Mouse (Mus musculus) MEL (cell line): ENCODE measurements around the gene Mc3r. TPM values are rescaled to one million over a fixed set of nuclear protein-coding genes. Genes with fewer than 3 reads are reported as not detected.
A peak's percentile ranks its signal among the peaks of the same experiment; 100 is the strongest.

Experiments
- DNase-seq: peaks from one replicate; pipeline ENCODE4 v3.0.0; 2011; ENCODE audit warnings: low read depth, low spot score
- H3K27ac ChIP-seq: 2 replicates; pipeline ENCODE4 v1.5.1; 2012; ENCODE audit warnings: low read depth, mild to moderate bottlenecking, control low read depth, low read length, moderate library complexity; ENCODE audit not compliant: control insufficient read depth
- H3K27me3 ChIP-seq, 2 experiments: fragments of 150-350 bp in 1 of 2; sonication (generic) in 1 of 2; 2 replicates each; pipeline ENCODE4 v1.6.1; 2012; ENCODE audit warnings: low read length in 2 of 2, mild to moderate bottlenecking in 2 of 2, improper control_type of control experiment in 1 of 2, moderate library complexity in 1 of 2; ENCODE audit not compliant: insufficient read depth in 2 of 2, control insufficient read depth in 1 of 2
- H3K36me3 ChIP-seq, 2 experiments: 2 replicates each; pipeline ENCODE4 v1.6.1; 2012 to 2014; ENCODE audit warnings: low read length in 2 of 2, improper control_type of control experiment in 1 of 2, inconsistent platforms in 1 of 2, mild to moderate bottlenecking in 1 of 2; ENCODE audit not compliant: insufficient read depth in 2 of 2, control insufficient read depth in 1 of 2
- H3K4me1 ChIP-seq, 2 experiments: fragments of 150-350 bp in 1 of 2; sonication (generic) in 1 of 2; 2 replicates each; pipeline ENCODE4 v1.6.1; 2012; ENCODE audit warnings: low read length in 2 of 2, improper control_type of control experiment in 1 of 2, mild to moderate bottlenecking in 1 of 2; ENCODE audit not compliant: insufficient read depth in 2 of 2, control insufficient read depth in 1 of 2
- H3K4me3 ChIP-seq, 2 experiments: fragments of 150-350 bp in 1 of 2; sonication (generic) in 1 of 2; 2 replicates each; pipeline ENCODE4 v1.5.1; 2012; ENCODE audit warnings: low read depth in 2 of 2, low read length in 2 of 2, mild to moderate bottlenecking in 2 of 2, moderate library complexity in 2 of 2, control low read depth in 1 of 2, improper control_type of control experiment in 1 of 2; ENCODE audit not compliant: control insufficient read depth in 1 of 2, insufficient read depth in 1 of 2
- H3K79me2 ChIP-seq: 2 replicates; pipeline ENCODE4 v1.6.1; 2012; ENCODE audit warnings: mild to moderate bottlenecking, low read length, moderate library complexity; ENCODE audit not compliant: control insufficient read depth, poor library complexity, insufficient read depth
- H3K9ac ChIP-seq: 2 replicates; pipeline ENCODE4 v1.6.1; 2012; ENCODE audit warnings: low read depth, mild to moderate bottlenecking, control low read depth, low read length, moderate library complexity; ENCODE audit not compliant: control insufficient read depth, poor library complexity, severe bottlenecking
- H3K9me3 ChIP-seq: fragments of 150-350 bp; sonication (generic); replicated peaks from 2 replicates; pipeline ENCODE4 v1.6.1; 2012; ENCODE audit warnings: mild to moderate bottlenecking, low read length, improper control_type of control experiment, moderate library complexity; ENCODE audit not compliant: insufficient read depth
- BHLHE40 ChIP-seq: IDR thresholded peaks from 2 replicates; pipeline ENCODE4 v1.6.1; 2012; ENCODE audit warnings: low read depth, mild to moderate bottlenecking, inconsistent platforms, low read length, improper control_type of control experiment, borderline replicate concordance
- CHD2 ChIP-seq: IDR thresholded peaks from 2 replicates; pipeline ENCODE4 v1.6.1; 2011; ENCODE audit warnings: low read length, improper control_type of control experiment
- CTCF ChIP-seq, 3 experiments: IDR thresholded peaks in 2 of 3; conservative IDR thresholded peaks in 1 of 3; 2 replicates each; pipeline ENCODE4 v1.5.1; 2011 to 2012; ENCODE audit warnings: low read length in 3 of 3, low read depth in 2 of 3, mild to moderate bottlenecking in 2 of 3, improper control_type of control experiment in 1 of 3, inconsistent platforms in 1 of 3, mixed read lengths in 1 of 3, moderate library complexity in 1 of 3; ENCODE audit not compliant: control insufficient read depth in 1 of 3, insufficient read depth in 1 of 3, poor library complexity in 1 of 3, severe bottlenecking in 1 of 3
- ELF1 ChIP-seq: IDR thresholded peaks from 2 replicates; pipeline ENCODE4 v1.6.1; 2014; ENCODE audit warnings: low read depth, mild to moderate bottlenecking, inconsistent platforms, low read length, improper control_type of control experiment, moderate library complexity
- EP300 ChIP-seq, 2 experiments: IDR thresholded peaks; 2 replicates each; pipeline ENCODE4 v1.6.1; 2011; ENCODE audit warnings: improper control_type of control experiment in 2 of 2, low read length in 2 of 2, low read depth in 1 of 2, mild to moderate bottlenecking in 1 of 2
- ETS1 ChIP-seq: IDR thresholded peaks from 2 replicates; pipeline ENCODE4 v1.6.1; 2012; ENCODE audit warnings: low read depth, mild to moderate bottlenecking, inconsistent platforms, low read length, improper control_type of control experiment, moderate library complexity
- GATA1 ChIP-seq: IDR thresholded peaks from 2 replicates; pipeline ENCODE4 v1.6.1; 2011; ENCODE audit warnings: low read depth, low read length, improper control_type of control experiment
- HCFC1 ChIP-seq: IDR thresholded peaks from 2 replicates; pipeline ENCODE4 v1.6.1; 2012; ENCODE audit warnings: low read depth, mild to moderate bottlenecking, inconsistent platforms, low read length, improper control_type of control experiment, moderate library complexity
- JUND ChIP-seq: IDR thresholded peaks from 2 replicates; pipeline ENCODE4 v1.6.1; 2011; ENCODE audit warnings: low read depth, mild to moderate bottlenecking, improper control_type of control experiment, low read length
- KAT2A ChIP-seq: conservative IDR thresholded peaks from 2 replicates; pipeline ENCODE4 v1.6.1; 2012; ENCODE audit warnings: low read depth, low read length, improper control_type of control experiment, inconsistent platforms
- MAFK ChIP-seq: IDR thresholded peaks from 2 replicates; pipeline ENCODE4 v1.6.1; 2011; ENCODE audit warnings: low read depth, mild to moderate bottlenecking, low read length, improper control_type of control experiment, borderline replicate concordance
- MAX ChIP-seq: IDR thresholded peaks from 2 replicates; pipeline ENCODE4 v1.6.1; 2011; ENCODE audit warnings: low read length, improper control_type of control experiment
- MAZ ChIP-seq: IDR thresholded peaks from 2 replicates; pipeline ENCODE4 v1.6.1; 2012; ENCODE audit warnings: low read depth, mild to moderate bottlenecking, inconsistent platforms, low read length, improper control_type of control experiment
- MEF2A ChIP-seq: IDR thresholded peaks from 2 replicates; pipeline ENCODE4 v1.6.1; 2014; ENCODE audit warnings: low read depth, mild to moderate bottlenecking, inconsistent platforms, low read length, improper control_type of control experiment; ENCODE audit not compliant: poor library complexity, insufficient replicate concordance, severe bottlenecking; ENCODE audit errors: extremely low read depth
- MXI1 ChIP-seq: IDR thresholded peaks from 2 replicates; pipeline ENCODE4 v1.6.1; 2011; ENCODE audit warnings: mild to moderate bottlenecking, low read depth, low read length, improper control_type of control experiment
- MYB ChIP-seq: IDR thresholded peaks from 2 replicates; pipeline ENCODE4 v1.6.1; 2011; ENCODE audit warnings: mild to moderate bottlenecking, low read depth, low read length, improper control_type of control experiment
- MYC ChIP-seq: IDR thresholded peaks from 2 replicates; pipeline ENCODE4 v1.6.1; 2011; ENCODE audit warnings: low read depth, mild to moderate bottlenecking, low read length, improper control_type of control experiment, moderate library complexity
- POLR2A ChIP-seq, 2 experiments: IDR thresholded peaks; 2 replicates each; pipeline ENCODE4 v1.6.1; 2011 to 2012; ENCODE audit warnings: low read length in 2 of 2, mild to moderate bottlenecking in 2 of 2, control low read depth in 1 of 2, improper control_type of control experiment in 1 of 2, low read depth in 1 of 2, moderate library complexity in 1 of 2; ENCODE audit not compliant: control insufficient read depth in 1 of 2, insufficient read depth in 1 of 2, poor library complexity in 1 of 2
- POLR2AphosphoS2 ChIP-seq: IDR thresholded peaks from 2 replicates; pipeline ENCODE4 v1.6.1; 2011; ENCODE audit warnings: low read length, improper control_type of control experiment
- RAD21 ChIP-seq: IDR thresholded peaks from 2 replicates; pipeline ENCODE4 v1.6.1; 2011; ENCODE audit warnings: mild to moderate bottlenecking, low read depth, low read length, improper control_type of control experiment
- RCOR1 ChIP-seq: IDR thresholded peaks from 2 replicates; pipeline ENCODE4 v1.6.1; 2012; ENCODE audit warnings: low read depth, mild to moderate bottlenecking, inconsistent platforms, low read length, improper control_type of control experiment
- SIN3A ChIP-seq: IDR thresholded peaks from 2 replicates; pipeline ENCODE4 v1.6.1; 2012; ENCODE audit warnings: low read length, improper control_type of control experiment, inconsistent platforms
- TAL1 ChIP-seq: IDR thresholded peaks from 2 replicates; pipeline ENCODE4 v1.6.1; 2012; ENCODE audit warnings: mild to moderate bottlenecking, inconsistent platforms, low read length, moderate library complexity, mixed read lengths
- TBP ChIP-seq: IDR thresholded peaks from 2 replicates; pipeline ENCODE4 v1.8.0; 2011; ENCODE audit warnings: low read depth, low read length, improper control_type of control experiment
- USF1 ChIP-seq: IDR thresholded peaks from 2 replicates; pipeline ENCODE4 v1.6.1; 2014; ENCODE audit warnings: low read depth, mild to moderate bottlenecking, inconsistent platforms, low read length, improper control_type of control experiment, moderate library complexity
- USF2 ChIP-seq, 2 experiments: IDR thresholded peaks; 2 replicates each; pipeline ENCODE4 v1.6.1; 2011 to 2012; ENCODE audit warnings: improper control_type of control experiment in 2 of 2, low read length in 2 of 2, borderline replicate concordance in 1 of 2, inconsistent platforms in 1 of 2, low read depth in 1 of 2, mild to moderate bottlenecking in 1 of 2; ENCODE audit not compliant: insufficient read depth in 1 of 2
- ZC3H11A ChIP-seq: IDR thresholded peaks from 2 replicates; pipeline ENCODE4 v1.6.1; 2012; ENCODE audit warnings: low read depth, mild to moderate bottlenecking, inconsistent platforms, low read length, improper control_type of control experiment
- ZMIZ1 ChIP-seq: IDR thresholded peaks from 2 replicates; pipeline ENCODE4 v1.6.1; 2012; ENCODE audit warnings: low read depth, mild to moderate bottlenecking, inconsistent platforms, low read length, improper control_type of control experiment, moderate library complexity
- ZNF384 ChIP-seq: IDR thresholded peaks from 2 replicates; pipeline ENCODE4 v1.6.1; 2012; ENCODE audit warnings: low read depth, mild to moderate bottlenecking, inconsistent platforms, low read length, improper control_type of control experiment
- polyA plus RNA-seq, 2 experiments: library from polyadenylated mRNA; stranded (reverse) in 1 of 2; unstranded in 1 of 2; fragments of >175 nt in 1 of 2; fragments of >200 nt in 1 of 2; gene quantifications; 2 replicates each; pipeline versions ENCODE4 v1.2.1 to v1.2.4; 2012; ENCODE audit warnings: low replicate concordance in 2 of 2, low read depth in 1 of 2; ENCODE audit not compliant: insufficient read length in 2 of 2, insufficient read depth in 1 of 2, missing spikeins in 1 of 2
- total RNA-seq: library from RNA; depleted of rRNA; stranded (reverse); fragments of 300-350 nt; gene quantifications from 2 replicates; pipeline ENCODE4 v1.2.3, GENCODE M21; 2012

Gene Mc3r
- total and polyA plus RNA-seq, 3 experiments: 0.04 TPM; not detected in 2

GRCm38 (mm10) chr2:172260064-172260463, 11.8 kb downstream of the Mc3r start (continued):
- no peak for TF ChIP-seq RAD21
- TF ChIP-seq POLR2AphosphoS2: no peak
- no peak for TF ChIP-seq USF2 (IDR thresholded peaks at IDR 0.05; ENCODE audit: borderline replicate concordance in 1 of 2, insufficient read depth in 1 of 2, low read depth in 1 of 2, low read length in 2 of 2)
- TF ChIP-seq ZMIZ1: no peak
- peak; percentile 88 to 95 for TF ChIP-seq EP300 (IDR thresholded peaks at IDR 0.05; ENCODE audit: low read depth in 1 of 2, low read length in 2 of 2)
- peak; percentile 61 for TF ChIP-seq RCOR1
- TF ChIP-seq GATA1: peak; percentile 89
- TF ChIP-seq MAX: 0 out of 2 replicates have a peak, but pooled peaks have one; percentile 49
- TF ChIP-seq ETS1: peak; percentile 92
- TF ChIP-seq, all 39 proteins: peak for 20

- no peak overlapping the region for H3K9ac ChIP-seq
- no peaks in the 10 kb centered on the region for H3K27me3 ChIP-seq
- peaks cover 22 to 42% of the 10 kb centered on the region in 2 experiments for H3K4me1 ChIP-seq
- no peaks in the 10 kb centered on the region for H3K79me2 ChIP-seq
- no peak for DNase-seq
- no peaks in the 10 kb centered on the region for H3K9me3 ChIP-seq
- TF ChIP-seq MYC (no peak), GATA1 (no peak), CHD2 (no peak), ZMIZ1 (no peak)
- H3K36me3 ChIP-seq: peaks cover 0 to 31% of the 10 kb centered on the region in 2 experiments; a peak in 2 of 4 replicates
- no peak overlapping the region for H3K27ac ChIP-seq
- H3K4me3 ChIP-seq: no peak overlapping the region
Observed at GRCm38 (mm10) chr2:172261441-172261840, 13.1 kb downstream of the Mc3r start.

- no peaks in the 10 kb centered on the region for H3K79me2 ChIP-seq
- H3K27me3 ChIP-seq: no peaks in the 10 kb centered on the region
- H3K4me1 ChIP-seq: peaks cover 22 to 35% of the 10 kb centered on the region in 2 experiments
- no peak overlapping the region for H3K4me3 ChIP-seq
- peak overlapping the region; percentile 6; the same call in 1 of the 2 replicates for H3K27ac ChIP-seq
- DNase-seq: peak; percentile 80
- no peak overlapping the region for H3K9ac ChIP-seq
- H3K36me3 ChIP-seq: peaks cover 0 to 25% of the 10 kb centered on the region in 2 experiments; a peak in 2 of 4 replicates
- no peaks in the 10 kb centered on the region for H3K9me3 ChIP-seq
- 0 out of 2 replicates have a peak, but pooled peaks have one; percentile 3 for TF ChIP-seq ZC3H11A
- no peak for TF ChIP-seq MYC
- TF ChIP-seq BHLHE40: peak; percentile 62; the same call in 1 of the 2 replicates
- TF ChIP-seq TBP: no peak
- no peak for TF ChIP-seq JUND
- peak; percentile 86 for TF ChIP-seq TAL1
- no peak for TF ChIP-seq RAD21
- TF ChIP-seq GATA1: peak; percentile 82
- TF ChIP-seq ELF1: no peak
- no peak for TF ChIP-seq MEF2A
- TF ChIP-seq KAT2A: no peak
- peak; percentile 97 for TF ChIP-seq MAFK
- TF ChIP-seq SIN3A: peak; percentile 44
- TF ChIP-seq MAZ: no peak
- no peak for TF ChIP-seq POLR2A (IDR thresholded peaks at IDR 0.05; ENCODE audit: control insufficient read depth in 1 of 2, insufficient read depth in 1 of 2, low read depth in 1 of 2, low read length in 2 of 2, poor library complexity in 1 of 2)
- no peak for TF ChIP-seq CTCF (IDR thresholded peaks at IDR 0.05 in 2 of 3, conservative IDR thresholded peaks at IDR 0.05 in 1 of 3; ENCODE audit: control insufficient read depth in 1 of 3, insufficient read depth in 1 of 3, low read depth in 2 of 3, low read length in 3 of 3, poor library complexity in 1 of 3, severe bottlenecking in 1 of 3)
- no peak for TF ChIP-seq ZMIZ1
- TF ChIP-seq MYB: no peak
- TF ChIP-seq MXI1: 0 out of 2 replicates have a peak, but pooled peaks have one; percentile 46
- no peak for TF ChIP-seq USF1
- TF ChIP-seq HCFC1: peak; percentile 44; the same call in 1 of the 2 replicates
- no peak for TF ChIP-seq ZNF384
- peak; percentile 89 for TF ChIP-seq ETS1
- TF ChIP-seq MAX: peak; percentile 23; the same call in 1 of the 2 replicates
Observed at GRCm38 (mm10) chr2:172263216-172263615, 14.9 kb downstream of the Mc3r start.
